Mouse (Mus musculus) small intestine, adult 10 weeks (tissue): ENCODE results near the gene Cd53. TPM values are rescaled to one million over a fixed set of nuclear protein-coding genes. Genes with fewer than 3 reads are reported as not detected.

ENCODE experiments used
- polyA plus RNA-seq: library from polyadenylated mRNA; stranded (reverse); fragments of 350-450 nt; fragmentation: Illumina TruSeq; extraction: RNeasy Lipid Tissue Mini Kit (QIAGEN cat#74804); gene quantifications from one replicate; pipeline ENCODE4 v1.2.3, GENCODE M21; 2014; ENCODE audit warnings: low replicate concordance

Gene Cd53
- polyA plus RNA-seq = 65.2 TPM

DNA sequence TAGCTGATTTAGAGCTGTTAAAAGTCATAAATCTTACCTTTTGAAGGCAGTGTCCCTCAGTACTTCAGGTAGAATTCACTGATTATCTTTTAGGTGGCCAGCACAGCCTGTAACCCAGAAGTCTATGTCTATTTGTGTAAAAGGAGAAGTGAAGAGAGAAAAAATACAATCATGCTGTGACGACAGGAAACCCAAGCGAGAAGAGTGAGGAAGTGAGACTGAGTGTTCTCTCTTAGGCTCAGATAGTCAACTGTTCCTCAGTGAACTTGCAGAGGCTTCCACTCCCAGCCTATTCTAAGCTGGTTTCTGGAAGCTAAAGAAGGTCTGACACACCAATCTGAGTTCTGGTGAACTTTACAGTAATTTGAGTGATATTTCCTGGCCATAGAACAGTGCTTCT, at the start of gene Cd53:
Gene Cd53, minus strand, starts transcription at position 220 of the 400 bp plus-strand sequence.

DNA sequence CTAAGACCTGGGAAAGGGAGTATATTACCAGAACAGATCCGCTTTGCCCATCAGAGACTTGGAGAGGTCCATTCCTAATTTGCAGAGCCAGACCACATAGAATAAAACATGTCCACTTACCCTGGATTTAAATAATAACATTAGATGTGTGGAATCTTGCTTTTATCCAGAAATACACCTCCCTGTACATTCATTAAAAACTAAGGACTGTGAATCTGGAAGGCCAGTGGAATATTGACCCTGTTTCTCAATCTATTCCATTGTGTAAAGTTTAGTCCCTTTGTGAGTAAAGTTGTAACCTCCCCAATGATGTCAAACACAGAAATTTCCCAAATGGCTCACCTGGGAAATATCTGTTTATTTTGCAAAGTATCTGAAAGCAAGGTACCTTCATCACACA, 36.2 kb upstream of the Cd53 start, which contains the start of gene Olfr266:
Gene Olfr266, minus strand, starts transcription at position 101 of the 400 bp plus-strand sequence.

Other genes starting within 250 kb of the Cd53 start
- gene Dram2, start 242.4 kb downstream of the Cd53 start, polyA plus RNA-seq = 584 TPM
- 319 TPM for gene Cept1, start 242.3 kb downstream of the Cd53 start, polyA plus RNA-seq
- 132 TPM for gene Lrif1, start 105.2 kb downstream of the Cd53 start, polyA plus RNA-seq
- not detected for gene Olfr266, start 36.1 kb upstream of the Cd53 start, polyA plus RNA-seq
- not detected for gene Kcna3, start 246.0 kb upstream of the Cd53 start, polyA plus RNA-seq